Mouse (Mus musculus) heart, adult 11 months (tissue): ENCODE results near the gene Ttc16.

Experiments used
- DNase-seq: peaks from one replicate; pipeline ENCODE4 v3.0.0; 2022

Ttc16 gene

GRCm38 (mm10) chr2:32779131-32779530 lies 3.7 kb upstream of the Ttc16 start:
- peak; percentile 94 for DNase-seq

- DNase-seq, result no peak
Observed at GRCm38 (mm10) chr2:32778081-32778480, 2.6 kb upstream of the Ttc16 start.

GRCm38 (mm10) chr2:32776192-32776591 lies 759 bp upstream of the Ttc16 start:
- peak; percentile 95 for DNase-seq

GRCm38 (mm10) chr2:32772626-32773279 lies 2.7 kb downstream of the Ttc16 start:
- no peak for DNase-seq

GRCm38 (mm10) chr2:32771886-32772285 lies 3.5 kb downstream of the Ttc16 start:
- DNase-seq, result no peak

GRCm38 (mm10) chr2:32769327-32770085 lies 5.9 kb downstream of the Ttc16 start:
- no peak for DNase-seq

- no peak for DNase-seq
Observed at GRCm38 (mm10) chr2:32768661-32769285, 6.7 kb downstream of the Ttc16 start.

- no peak for DNase-seq
Observed at GRCm38 (mm10) chr2:32767241-32767640, 8.2 kb downstream of the Ttc16 start.

GRCm38 (mm10) chr2:32763353-32763752 lies 12.1 kb downstream of the Ttc16 start:
- no peak for DNase-seq

- DNase-seq, result no peak
Observed at GRCm38 (mm10) chr2:32761859-32762258, 13.6 kb downstream of the Ttc16 start.

- DNase-seq, result no peak
Observed at GRCm38 (mm10) chr2:32761361-32761760, 14.1 kb downstream of the Ttc16 start.

GRCm38 (mm10) chr2:32759001-32759400 lies 16.4 kb downstream of the Ttc16 start:
- DNase-seq, result peak; percentile 88

GRCm38 (mm10) chr2:32758503-32758902 lies 16.9 kb downstream of the Ttc16 start:
- DNase-seq, result peak; percentile 94

GRCm38 (mm10) chr2:32757056-32757845 lies 18.2 kb downstream of the Ttc16 start, which contains the start of gene Tor2a:
Gene Tor2a, plus strand, starts transcription at chr2:32757234.
- peak; percentile 100 for DNase-seq

GRCm38 (mm10) chr2:32756674-32757055 lies 18.8 kb downstream of the Ttc16 start:
- no peak for DNase-seq

- no peak for DNase-seq
Observed at GRCm38 (mm10) chr2:32752181-32752580, 23.3 kb downstream of the Ttc16 start.

- peak; percentile 90 for DNase-seq
Observed at GRCm38 (mm10) chr2:32751665-32752033, 23.8 kb downstream of the Ttc16 start.

- DNase-seq, result peak; percentile 98
Observed at GRCm38 (mm10) chr2:32750887-32751664, 24.4 kb downstream of the Ttc16 start.

GRCm38 (mm10) chr2:32750199-32750598 lies 25.2 kb downstream of the Ttc16 start:
- DNase-seq, result no peak

- peak; percentile 89 for DNase-seq
Observed at GRCm38 (mm10) chr2:32749082-32749481, 26.4 kb downstream of the Ttc16 start.

- peak; percentile 94 for DNase-seq
Observed at GRCm38 (mm10) chr2:32744272-32744982, 31.0 kb downstream of the Ttc16 start.

- peak; percentile 94 for DNase-seq
Observed at GRCm38 (mm10) chr2:32742173-32742531, 33.3 kb downstream of the Ttc16 start.
